Mouse (Mus musculus): ENCODE results near the gene Ryr2.

Gene Ryr2

DNA sequence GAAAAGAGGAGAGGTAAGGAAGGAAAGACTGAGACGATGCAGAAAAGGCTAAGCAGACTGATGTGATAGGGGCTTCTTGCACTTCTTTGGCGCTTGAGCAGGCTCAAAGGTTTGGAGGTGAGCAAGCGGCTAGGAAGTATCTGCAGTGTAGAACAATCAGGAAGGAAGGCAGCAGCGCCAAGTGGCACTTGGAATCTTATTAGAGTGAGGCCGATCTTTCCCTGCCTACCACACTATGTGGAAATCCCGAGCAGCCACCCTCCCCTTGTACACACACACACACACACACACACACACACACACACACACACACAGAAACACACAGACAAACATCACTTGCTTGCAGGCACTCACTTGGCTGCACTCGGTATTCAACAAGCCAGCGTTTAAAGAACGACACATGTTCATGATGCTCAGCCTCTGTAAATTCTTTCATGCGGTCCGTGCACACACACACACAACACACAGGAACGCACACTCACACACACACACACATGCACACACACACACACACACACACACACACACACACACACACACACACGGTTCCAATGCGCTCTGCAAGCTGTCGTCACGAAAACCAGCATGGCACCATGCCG, 1.4 kb downstream of the Ryr2 start:
- no peak for TF ChIP-seq GATA4 (IDR thresholded peaks at IDR 0.05; ENCODE audit: insufficient replicate concordance, low read length)

DNA sequence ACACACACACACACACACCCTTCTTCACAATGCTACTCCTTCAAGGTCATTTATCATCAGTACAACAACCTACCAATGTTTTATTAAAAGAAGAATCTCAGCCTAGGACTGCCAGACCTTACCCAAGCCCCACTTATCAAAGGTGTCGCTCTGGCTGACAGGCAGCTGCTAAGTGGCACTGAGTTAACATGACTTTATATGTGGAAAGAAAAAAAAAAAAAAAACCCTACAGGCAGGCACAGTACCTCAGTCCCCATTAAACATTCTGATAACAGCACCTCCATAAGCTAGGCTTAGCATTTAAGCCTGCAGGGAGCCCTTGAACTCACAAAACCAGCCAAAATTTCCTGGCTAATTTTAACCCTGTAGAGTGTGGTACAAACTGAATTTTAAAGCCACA, 2.4 kb downstream of the Ryr2 start:
- TF ChIP-seq GATA4 (IDR thresholded peaks at IDR 0.05; ENCODE audit: insufficient replicate concordance, low read length): no peak

DNA sequence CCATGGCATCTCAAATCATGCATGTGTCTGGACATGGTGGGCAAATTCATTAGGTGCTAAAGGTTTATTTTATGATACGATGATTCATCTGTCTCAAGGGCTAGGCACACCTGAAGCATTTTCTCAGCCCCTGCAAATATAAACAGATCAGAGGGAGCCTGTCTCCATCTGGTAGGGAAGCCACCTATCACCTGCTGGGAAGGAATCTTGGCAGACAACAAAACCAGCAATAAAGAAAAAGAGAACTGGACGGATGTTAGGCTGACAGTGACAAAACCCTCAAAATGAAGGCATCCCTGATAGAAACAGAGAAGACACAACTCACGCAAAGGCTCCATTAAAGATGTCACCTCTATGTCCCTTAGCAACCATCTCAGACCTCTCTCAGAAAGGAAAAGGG, 3.7 kb downstream of the Ryr2 start:
- no peak for TF ChIP-seq GATA4 (IDR thresholded peaks at IDR 0.05; ENCODE audit: insufficient replicate concordance, low read length)

DNA sequence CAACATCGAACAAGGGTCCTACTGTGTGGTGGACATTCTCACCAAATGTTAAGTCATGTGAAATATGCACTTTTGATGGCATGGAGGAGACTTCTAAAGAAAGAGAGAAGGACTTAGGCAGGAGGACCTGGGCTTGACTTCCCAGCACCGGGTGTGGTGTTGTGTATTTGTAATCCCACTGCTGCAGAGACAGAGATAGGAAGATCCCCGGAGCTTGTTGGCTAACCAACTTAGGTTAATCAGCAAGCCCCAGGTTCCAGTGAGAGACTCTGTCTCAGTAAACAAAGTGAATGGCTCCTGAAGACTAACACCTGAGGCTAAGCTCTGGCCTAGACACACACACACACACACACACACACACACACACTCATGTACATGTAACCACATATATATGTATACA, 7.3 kb downstream of the Ryr2 start:
- TF ChIP-seq GATA4 (IDR thresholded peaks at IDR 0.05; ENCODE audit: insufficient replicate concordance, low read length): no peak

DNA sequence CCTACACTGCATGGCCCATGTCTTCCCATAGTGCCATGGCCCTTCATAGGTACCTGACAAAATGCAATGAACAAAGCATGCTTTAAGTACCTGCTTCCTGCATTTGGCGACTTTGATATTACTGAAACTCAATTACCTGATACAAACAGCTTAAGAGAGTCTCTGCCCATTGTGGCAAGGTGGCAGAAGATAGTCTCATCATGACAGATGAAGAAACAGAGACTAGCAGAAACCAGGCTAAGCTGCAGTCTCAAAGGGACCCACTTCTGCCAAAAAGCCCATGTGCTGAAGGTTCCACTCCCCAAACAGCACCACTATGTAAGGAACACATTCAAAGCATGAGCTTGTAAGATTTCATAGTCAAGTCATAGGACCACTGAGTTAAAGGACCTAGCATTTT, 7.8 kb downstream of the Ryr2 start:
- TF ChIP-seq GATA4 (IDR thresholded peaks at IDR 0.05; ENCODE audit: insufficient replicate concordance, low read length): no peak

DNA sequence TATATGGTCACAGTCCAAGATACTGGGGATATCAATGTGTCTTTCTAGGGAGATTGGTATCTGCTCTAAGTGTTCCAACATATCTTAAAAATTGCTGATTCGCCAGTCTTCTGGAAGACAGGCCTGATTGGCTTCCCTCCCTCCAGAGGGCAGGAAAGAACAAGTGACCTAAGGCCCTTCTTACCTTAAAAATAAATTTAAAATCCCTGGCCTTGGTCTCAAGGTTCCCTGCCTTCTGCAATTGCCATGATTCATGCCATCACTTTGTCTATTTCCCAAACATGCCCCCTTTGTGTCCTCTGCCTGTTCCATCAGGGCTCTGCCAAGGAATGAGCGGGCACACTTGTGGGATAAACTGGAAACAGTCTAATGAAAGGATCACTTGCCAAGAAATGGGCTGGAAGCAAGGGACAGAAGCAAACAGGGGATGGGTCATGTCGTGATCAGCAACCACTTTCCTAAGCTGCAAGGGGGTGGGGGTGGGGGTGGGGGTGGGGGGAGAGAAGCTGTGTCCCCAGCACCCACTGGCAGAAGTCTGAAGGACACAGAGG, 10.3 kb downstream of the Ryr2 start:
- no peak for TF ChIP-seq GATA4 (IDR thresholded peaks at IDR 0.05; ENCODE audit: insufficient replicate concordance, low read length)

DNA sequence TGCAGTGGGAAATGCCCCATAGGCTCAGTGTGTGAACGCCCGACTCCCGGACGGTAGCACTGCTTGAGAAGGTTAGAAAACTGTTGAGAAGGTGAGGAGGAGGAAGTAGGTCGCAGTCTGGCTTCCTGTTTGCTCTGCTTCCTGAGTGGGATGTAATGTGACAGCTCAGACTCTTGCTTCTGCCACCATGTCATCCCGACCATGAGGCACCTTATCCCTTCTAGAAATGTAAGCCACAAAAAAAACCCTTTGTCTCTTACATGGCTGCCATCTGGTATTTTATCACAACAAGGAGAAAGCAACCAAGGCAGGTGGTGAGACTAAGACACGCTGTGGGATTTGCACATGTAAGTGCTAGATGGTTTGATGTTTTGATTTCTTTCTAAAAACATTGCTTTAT, 12.2 kb downstream of the Ryr2 start:
- TF ChIP-seq GATA4 (IDR thresholded peaks at IDR 0.05; ENCODE audit: insufficient replicate concordance, low read length): no peak

DNA sequence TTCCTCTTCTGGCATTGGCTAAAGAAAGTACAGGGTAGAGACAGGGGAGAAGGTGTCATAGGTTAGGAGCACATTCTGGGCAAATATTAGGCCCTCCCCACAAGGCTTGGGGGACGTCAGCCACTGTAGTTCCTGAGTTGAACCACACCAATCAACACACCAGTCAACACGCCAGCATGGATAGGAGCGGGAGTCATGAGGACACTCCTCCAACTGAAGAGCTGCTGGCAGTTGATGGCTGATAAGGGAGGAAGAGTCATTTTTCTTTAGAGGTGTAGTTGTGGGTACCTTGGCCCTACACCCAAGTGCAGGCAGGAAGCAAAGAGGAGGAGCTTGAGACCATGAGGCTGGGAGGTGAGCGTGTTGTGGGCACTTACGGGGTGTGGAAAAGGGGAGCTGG, 13.6 kb downstream of the Ryr2 start:
- TF ChIP-seq GATA4 (IDR thresholded peaks at IDR 0.05; ENCODE audit: insufficient replicate concordance, low read length): no peak

DNA sequence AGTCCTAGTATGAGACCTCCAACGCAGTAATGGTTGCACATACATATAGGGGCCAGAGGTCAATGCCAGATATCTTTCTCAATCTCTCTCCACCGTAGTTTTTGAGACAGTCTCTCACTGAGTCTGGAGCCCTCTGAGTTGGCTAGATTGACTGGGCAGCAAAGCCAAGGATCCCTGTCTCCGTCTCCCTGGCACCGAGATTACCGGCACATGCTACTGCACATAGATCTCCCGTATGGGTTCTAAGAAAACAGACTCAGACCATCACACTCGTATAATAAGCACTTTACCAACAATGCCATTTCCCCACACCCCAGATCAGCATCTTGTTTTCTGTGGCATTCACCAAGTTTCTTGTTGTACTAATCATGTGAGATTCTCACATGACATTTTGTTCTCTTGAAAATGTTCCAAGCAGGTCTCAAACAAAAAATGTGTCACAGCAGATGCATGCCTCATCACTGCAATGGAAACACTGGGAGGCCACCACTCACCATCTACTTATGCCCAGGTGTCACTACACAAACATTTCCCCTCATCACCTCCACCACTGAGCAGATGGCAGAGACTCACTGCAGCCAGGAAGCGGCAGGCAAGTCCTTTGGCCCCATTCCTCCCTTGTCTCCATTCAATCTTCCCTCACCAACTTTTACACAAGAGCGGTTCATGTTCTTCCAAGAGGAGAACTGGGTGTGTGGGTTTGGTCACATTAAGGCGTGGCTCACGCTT, 14.2 kb downstream of the Ryr2 start:
- TF ChIP-seq GATA4 (IDR thresholded peaks at IDR 0.05; ENCODE audit: insufficient replicate concordance, low read length): no peak

DNA sequence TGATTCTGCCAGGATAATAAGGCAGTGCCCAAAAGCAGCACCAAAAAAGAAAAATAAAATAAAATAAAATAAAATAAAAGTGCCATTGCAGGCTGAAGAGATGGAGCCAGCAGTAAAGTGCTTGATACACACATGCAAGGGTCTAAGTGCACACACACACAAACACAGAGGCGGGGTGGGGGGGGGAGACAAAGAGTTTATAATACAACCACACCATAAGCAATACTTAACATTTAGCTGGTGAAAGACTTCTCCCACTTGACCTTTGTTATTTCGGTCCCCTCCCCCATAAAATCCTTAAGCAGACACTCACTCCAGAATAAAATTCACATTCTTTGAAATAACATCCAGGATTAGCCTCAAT, 22.7 kb downstream of the Ryr2 start:
- no peak for TF ChIP-seq GATA4 (IDR thresholded peaks at IDR 0.05; ENCODE audit: insufficient replicate concordance, low read length)

DNA sequence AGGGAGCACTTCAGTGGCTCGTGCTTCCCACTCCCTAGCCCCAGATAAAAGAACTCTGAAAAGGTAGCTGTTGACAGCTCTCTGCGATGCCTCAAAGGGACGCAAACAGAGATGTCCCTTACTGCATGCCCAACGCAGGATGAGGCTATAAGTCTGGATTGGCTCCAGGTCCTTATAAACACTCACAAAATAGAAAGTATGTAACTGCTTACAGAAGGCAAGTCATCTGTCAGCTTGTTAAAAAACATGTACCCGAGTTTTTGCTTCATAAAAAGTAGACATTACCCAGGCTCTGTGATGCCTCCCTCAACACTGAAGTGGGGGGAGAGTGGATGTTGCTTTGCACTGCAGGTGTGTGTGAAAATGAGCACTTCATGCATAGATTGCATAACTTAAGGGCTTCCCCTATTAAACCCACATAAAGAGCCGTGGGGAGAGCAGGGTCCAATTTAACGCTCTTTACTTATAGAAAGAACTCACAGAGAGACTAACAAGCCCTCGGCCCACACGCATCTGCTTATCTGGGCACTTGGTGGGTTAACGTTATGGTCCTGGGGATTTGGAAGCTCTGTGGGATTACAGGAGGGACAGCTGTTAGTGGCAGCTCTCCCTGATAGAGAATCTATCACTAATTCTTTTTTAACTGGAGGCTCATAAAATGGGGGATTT, 23.2 kb downstream of the Ryr2 start:
- TF ChIP-seq GATA4 (IDR thresholded peaks at IDR 0.05; ENCODE audit: insufficient replicate concordance, low read length): no peak

DNA sequence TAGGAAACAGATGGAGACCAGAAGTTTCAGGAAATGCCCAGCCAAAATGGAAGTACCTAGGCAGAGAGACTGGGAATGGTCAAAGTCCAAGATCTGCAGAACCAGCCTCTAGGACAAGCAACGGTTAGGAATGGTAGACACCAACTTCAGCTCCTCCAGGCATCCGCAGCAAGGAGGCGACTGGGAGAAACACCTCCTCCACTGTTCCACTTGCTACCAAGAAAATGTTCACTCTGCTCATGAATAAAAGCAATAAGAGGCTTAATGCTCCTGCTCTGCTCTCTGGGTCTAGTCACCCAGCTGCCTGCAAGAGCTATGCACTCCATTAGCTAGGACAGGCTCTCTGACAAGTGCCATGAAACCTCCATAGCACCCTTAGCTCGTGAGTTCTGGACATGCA, 26.2 kb downstream of the Ryr2 start:
- no peak for TF ChIP-seq GATA4 (IDR thresholded peaks at IDR 0.05; ENCODE audit: insufficient replicate concordance, low read length)

DNA sequence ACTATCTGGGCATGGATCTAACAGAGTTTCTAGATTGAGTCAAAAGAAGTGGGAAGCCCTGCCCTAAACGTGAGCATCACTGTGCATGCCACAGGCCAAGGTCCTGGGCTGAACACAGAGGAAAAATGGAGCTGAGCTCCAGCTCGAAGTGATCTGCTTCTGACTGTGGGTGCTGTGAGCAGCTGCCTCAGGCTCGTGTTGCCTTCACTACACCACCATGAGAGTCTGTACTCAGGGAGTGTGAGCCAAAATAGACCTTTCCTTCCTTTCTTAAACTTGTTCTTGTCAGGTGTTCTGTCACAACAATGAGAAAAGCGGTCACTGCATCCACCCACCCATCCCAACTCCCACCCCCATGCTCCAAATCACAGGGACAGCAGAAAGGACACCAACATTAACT, 27.2 kb downstream of the Ryr2 start:
- no peak for TF ChIP-seq GATA4 (IDR thresholded peaks at IDR 0.05; ENCODE audit: insufficient replicate concordance, low read length)

DNA sequence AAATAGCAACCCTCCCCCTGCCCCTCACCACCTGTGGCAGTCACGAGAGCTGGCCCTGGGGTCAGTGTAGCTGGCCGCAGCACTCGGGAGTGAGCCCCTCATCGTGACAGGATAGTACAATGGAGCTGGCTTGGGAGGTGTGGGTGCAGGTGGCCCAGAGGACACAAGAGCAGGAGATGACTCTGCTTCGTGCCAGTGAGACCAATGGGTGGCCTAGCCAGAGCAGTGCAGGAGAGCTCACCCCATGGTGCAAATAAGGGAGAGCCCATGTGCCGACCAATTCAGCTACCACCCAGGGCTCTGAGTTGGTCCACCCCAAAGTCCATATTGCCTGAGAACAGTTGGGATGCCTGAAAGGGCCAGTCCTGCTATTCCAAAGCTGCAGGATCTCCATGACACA, 31.8 kb downstream of the Ryr2 start:
- TF ChIP-seq GATA4 (IDR thresholded peaks at IDR 0.05; ENCODE audit: insufficient replicate concordance, low read length): no peak

DNA sequence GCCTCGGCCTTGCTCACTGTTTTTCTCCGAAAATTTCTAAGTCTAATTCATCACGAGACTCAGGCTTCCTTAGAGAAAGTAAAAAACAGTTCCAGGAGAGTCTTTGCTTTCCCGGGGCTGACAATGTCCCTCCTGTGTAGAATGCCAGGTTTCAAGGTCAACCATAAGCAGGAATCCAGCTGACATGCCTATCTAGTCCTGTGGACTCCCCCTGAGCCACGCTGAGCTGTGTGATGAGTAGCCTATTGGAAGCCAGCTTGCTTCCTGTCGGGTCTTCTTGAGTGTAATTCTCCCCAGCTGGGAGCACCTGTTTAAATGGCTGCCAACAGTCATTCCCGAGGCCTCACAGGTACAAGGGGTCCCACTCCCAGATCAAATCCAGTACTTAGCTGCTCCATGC, 34.2 kb downstream of the Ryr2 start:
- no peak for TF ChIP-seq GATA4 (IDR thresholded peaks at IDR 0.05; ENCODE audit: insufficient replicate concordance, low read length)

DNA sequence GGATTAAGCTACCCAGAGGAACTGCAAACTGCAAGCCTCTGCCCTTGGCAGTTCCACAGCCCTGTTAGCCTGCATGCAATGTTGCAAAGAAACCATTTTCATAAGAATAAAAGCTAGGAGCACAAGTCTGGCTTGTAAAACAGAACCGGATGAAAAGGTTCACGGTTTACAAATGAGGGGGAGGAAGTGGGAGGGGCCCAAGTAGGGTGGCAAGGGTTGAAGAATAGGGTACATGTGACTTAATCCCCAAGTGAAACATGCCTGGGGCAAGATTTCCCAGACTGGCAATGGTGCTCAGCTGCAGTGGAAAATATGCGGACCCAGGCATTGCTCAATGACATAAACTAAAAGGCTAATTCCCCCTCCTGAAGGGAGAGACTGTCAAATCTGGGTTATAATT, 34.6 kb downstream of the Ryr2 start:
- no peak for TF ChIP-seq GATA4 (IDR thresholded peaks at IDR 0.05; ENCODE audit: insufficient replicate concordance, low read length)

Data from liver, adult (tissue).